Mouse (Mus musculus) cortical plate, adult 2 months (tissue): Measurements from ENCODE around the gene Mat1a.

ENCODE experiments used
- CTCF ChIP-seq: fragments of 200-500 bp; IDR thresholded peaks from 2 replicates; pipeline ENCODE4 v1.5.1; 2011; ENCODE audit warnings: mild to moderate bottlenecking, control low read depth, low read length; ENCODE audit not compliant: insufficient read depth; ENCODE audit errors: extremely low read depth
- POLR2A ChIP-seq: fragments of 200-500 bp; IDR thresholded peaks from 2 replicates; pipeline ENCODE4 v1.6.1; 2011; ENCODE audit warnings: mild to moderate bottlenecking, low read length, control low read depth; ENCODE audit not compliant: insufficient read depth; ENCODE audit errors: extremely low read depth

GRCm38 (mm10) chr14:41147356-41147755, 42.5 kb downstream of the Mat1a start:
- TF ChIP-seq CTCF (no peak), POLR2A (no peak)
